Mouse (Mus musculus) G1E (cell line): Measurements from ENCODE around the gene 4930505A04Rik.

Experiments used
- CTCF ChIP-seq: IDR thresholded peaks from 2 replicates; pipeline ENCODE4 v1.5.1; 2012; ENCODE audit warnings: low read depth, low read length, inconsistent platforms, mixed read lengths
- GATA1 ChIP-seq: IDR thresholded peaks from 2 replicates; pipeline ENCODE4 v1.6.1; 2012; ENCODE audit warnings: borderline replicate concordance, low read length, inconsistent platforms, mixed read lengths
- POLR2AphosphoS5 ChIP-seq: IDR thresholded peaks from 2 replicates; pipeline ENCODE4 v1.6.1; 2012; ENCODE audit warnings: low read depth, low read length, inconsistent platforms; ENCODE audit not compliant: insufficient replicate concordance
- TAL1 ChIP-seq: conservative IDR thresholded peaks from 2 replicates; pipeline ENCODE4 v1.6.1; 2012; ENCODE audit warnings: low read depth, low read length, inconsistent platforms, mixed read lengths

GRCm38 (mm10) chr11:30491515-30492260 is 20.1 kb upstream of the 4930505A04Rik start:
- TF ChIP-seq CTCF (no peak), GATA1 (no peak), TAL1 (no peak), POLR2AphosphoS5 (no peak)
